Mouse (Mus musculus): ENCODE measurements around the gene Plk5. TPM values are rescaled to one million over a fixed set of nuclear protein-coding genes. Genes with fewer than 3 reads are reported as not detected.

Gene Plk5
- 0.04 TPM in 1 of 2 replicates, not detected in the other for polyA plus RNA-seq (2012; rRNA removed)

DNA sequence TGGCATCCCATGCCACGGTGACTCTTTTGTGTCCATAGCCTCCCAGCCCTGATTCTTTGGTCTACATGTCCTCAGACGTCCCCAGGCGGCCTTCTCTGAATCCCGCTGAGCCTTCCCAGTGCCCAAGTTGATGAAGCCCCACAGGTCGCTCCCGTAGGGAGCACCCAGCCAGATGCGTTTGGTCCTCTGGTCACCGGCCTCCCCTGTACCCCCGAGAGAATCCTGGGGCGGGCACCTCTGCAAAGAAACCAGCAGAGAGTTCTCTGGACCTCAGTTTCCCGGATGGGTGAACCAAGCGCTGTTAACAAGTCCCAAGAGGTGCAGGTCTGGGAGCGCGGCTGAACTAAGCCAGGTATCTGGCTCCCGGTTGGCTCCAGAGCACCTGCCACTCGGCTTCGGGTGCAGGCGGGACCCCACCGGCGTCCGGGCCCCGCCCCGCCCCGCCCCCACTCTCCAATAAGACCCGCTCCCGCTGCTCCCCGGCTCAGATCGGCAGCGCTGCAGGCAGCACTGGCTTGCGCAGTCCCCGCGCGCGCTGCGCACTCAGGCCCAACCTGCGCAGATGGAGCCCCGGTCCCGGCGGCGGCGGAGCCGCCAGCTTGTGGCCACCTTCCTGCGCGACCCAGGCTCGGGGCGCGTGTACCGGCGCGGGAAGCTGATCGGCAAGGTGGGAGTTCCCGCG, at the start of gene Plk5:
TSS of gene Plk5 (plus strand) at position 459 of the 682 bp plus-strand sequence.
- 2% methylated on average over 50 of the region's 53 CpGs for WGBS
- Histone ChIP-seq H3K27me3 (ENCODE audit: control insufficient read depth, insufficient read depth, low read length) (peaks cover 15% of the 10 kb centered on the region), H3K4me1 (ENCODE audit: control insufficient read depth, insufficient read depth, insufficient read length) (no peaks in the 10 kb centered on the region; the same call in 1 of the 2 replicates), H3K36me3 (ENCODE audit: control insufficient read depth, insufficient read depth, low read length) (no peaks in the 10 kb centered on the region), H3K4me3 (ENCODE audit: extremely low read depth, insufficient read depth, insufficient read length) (no peak within 1 kb of the TSS), H3K27ac (ENCODE audit: insufficient read depth, low read length) (no peak within 1 kb of the TSS)
- TF ChIP-seq CTCF (IDR thresholded peaks at IDR 0.05; ENCODE audit: extremely low read depth, insufficient read depth, insufficient read length, insufficient replicate concordance) (no peak), POLR2A (IDR thresholded peaks at IDR 0.05; ENCODE audit: low read depth, low read length) (no peak)
- DNase-seq (ENCODE audit: low read depth in 1 of 2, low spot score in 2 of 2), result no peak

- no peaks in the 10 kb centered on the region; the same call in 1 of the 2 replicates for H3K27me3 ChIP-seq (ENCODE audit: control insufficient read depth, insufficient read depth, low read length)
- H3K4me1 ChIP-seq (ENCODE audit: control insufficient read depth, insufficient read depth, insufficient read length), result peaks cover 17% of the 10 kb centered on the region
- H3K4me3 ChIP-seq (ENCODE audit: extremely low read depth, insufficient read depth, insufficient read length), result no peak overlapping the region
- 89% methylated on average over 16 of the region's 16 CpGs for WGBS
- TF ChIP-seq POLR2A (IDR thresholded peaks at IDR 0.05; ENCODE audit: low read depth, low read length) (no peak), CTCF (IDR thresholded peaks at IDR 0.05; ENCODE audit: extremely low read depth, insufficient read depth, insufficient read length, insufficient replicate concordance) (no peak)
- no peak for DNase-seq (ENCODE audit: low read depth in 1 of 2, low spot score in 2 of 2)
- no peaks in the 10 kb centered on the region for H3K36me3 ChIP-seq (ENCODE audit: control insufficient read depth, insufficient read depth, low read length)
- H3K27ac ChIP-seq (ENCODE audit: insufficient read depth, low read length), result no peak overlapping the region
Measured at GRCm38 (mm10) chr10:80311560-80311959, 44.7 kb upstream of the Plk5 start.

DNA sequence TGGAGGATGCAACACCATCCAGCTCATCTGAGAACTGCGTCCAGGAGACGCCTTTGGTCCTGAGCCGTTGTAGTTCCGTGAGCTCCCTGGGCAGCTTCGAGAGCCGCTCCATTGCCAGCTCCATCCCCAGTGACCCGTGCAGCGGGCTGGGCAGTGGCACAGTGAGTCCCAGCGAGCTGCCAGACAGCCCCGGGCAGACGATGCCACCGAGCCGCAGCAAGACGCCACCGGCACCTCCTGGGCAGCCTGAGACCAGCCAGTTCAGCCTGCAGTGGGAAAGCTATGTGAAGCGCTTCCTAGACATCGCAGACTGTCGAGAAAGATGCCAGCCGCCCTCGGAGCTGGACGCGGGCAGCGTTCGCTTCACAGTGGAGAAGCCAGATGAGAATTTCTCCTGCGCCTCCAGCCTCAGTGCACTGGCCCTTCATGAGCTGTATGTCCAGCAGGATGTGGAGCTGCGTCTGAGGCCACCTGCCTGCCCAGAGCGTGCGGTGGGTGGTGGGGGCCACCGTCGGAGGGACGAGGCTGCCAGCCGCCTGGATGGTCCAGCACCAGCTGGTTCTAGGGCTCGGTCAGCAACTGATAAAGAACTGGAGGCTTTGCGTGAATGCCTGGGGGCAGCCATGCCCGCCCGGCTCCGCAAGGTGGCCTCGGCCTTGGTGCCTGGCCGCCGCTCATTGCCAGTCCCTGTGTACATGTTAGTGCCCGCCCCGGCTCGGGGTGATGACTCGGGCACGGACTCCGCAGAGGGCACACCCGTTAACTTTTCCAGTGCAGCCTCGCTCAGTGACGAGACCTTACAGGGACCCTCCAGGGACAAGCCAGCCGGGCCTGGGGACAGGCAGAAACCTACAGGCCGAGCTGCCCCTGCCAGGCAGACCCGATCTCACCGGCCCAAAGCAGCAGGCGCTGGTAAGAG, 43.4 kb upstream of the Plk5 start:
- peak overlapping the region; percentile 95 for H3K27ac ChIP-seq (ENCODE audit: insufficient read depth, low read length)
- no peaks in the 10 kb centered on the region; the same call in 1 of the 2 replicates for H3K27me3 ChIP-seq (ENCODE audit: control insufficient read depth, insufficient read depth, low read length)
- TF ChIP-seq CTCF (IDR thresholded peaks at IDR 0.05; ENCODE audit: extremely low read depth, insufficient read depth, insufficient read length, insufficient replicate concordance), result no peak
- TF ChIP-seq POLR2A (IDR thresholded peaks at IDR 0.05; ENCODE audit: low read depth, low read length), result no peak
- no peak for DNase-seq (ENCODE audit: low read depth in 1 of 2, low spot score in 2 of 2)
- H3K36me3 ChIP-seq (ENCODE audit: control insufficient read depth, insufficient read depth, low read length), result peaks cover 2% of the 10 kb centered on the region
- 80% methylated on average over 54 of the region's 54 CpGs for WGBS
- H3K4me3 ChIP-seq (ENCODE audit: extremely low read depth, insufficient read depth, insufficient read length), result peak overlapping the region; percentile 42; the same call in 1 of the 2 replicates
- H3K4me1 ChIP-seq (ENCODE audit: control insufficient read depth, insufficient read depth, insufficient read length), result peaks cover 17% of the 10 kb centered on the region

- WGBS, result 9% methylated on average over 20 of the region's 20 CpGs
- DNase-seq (ENCODE audit: low read depth in 1 of 2, low spot score in 2 of 2), result peak in 1 of 2 experiments; percentile 62
- peaks cover 9% of the 10 kb centered on the region for H3K36me3 ChIP-seq (ENCODE audit: control insufficient read depth, insufficient read depth, low read length)
- peak overlapping the region; percentile 95 for H3K27ac ChIP-seq (ENCODE audit: insufficient read depth, low read length)
- no peaks in the 10 kb centered on the region; the same call in 1 of the 2 replicates for H3K27me3 ChIP-seq (ENCODE audit: control insufficient read depth, insufficient read depth, low read length)
- peak overlapping the region; percentile 42 for H3K4me3 ChIP-seq (ENCODE audit: extremely low read depth, insufficient read depth, insufficient read length)
- no peak for TF ChIP-seq POLR2A (IDR thresholded peaks at IDR 0.05; ENCODE audit: low read depth, low read length)
- no peak for TF ChIP-seq CTCF (IDR thresholded peaks at IDR 0.05; ENCODE audit: extremely low read depth, insufficient read depth, insufficient read length, insufficient replicate concordance)
- H3K4me1 ChIP-seq (ENCODE audit: control insufficient read depth, insufficient read depth, insufficient read length), result peaks cover 17% of the 10 kb centered on the region
Measured at GRCm38 (mm10) chr10:80313627-80314201, 42.5 kb upstream of the Plk5 start.

GRCm38 (mm10) chr10:80314494-80315001, 41.7 kb upstream of the Plk5 start:
- WGBS, result 79% methylated on average over 16 of the region's 16 CpGs
- H3K36me3 ChIP-seq (ENCODE audit: control insufficient read depth, insufficient read depth, low read length), result peaks cover 13% of the 10 kb centered on the region
- H3K4me3 ChIP-seq (ENCODE audit: extremely low read depth, insufficient read depth, insufficient read length), result no peak overlapping the region

DNA sequence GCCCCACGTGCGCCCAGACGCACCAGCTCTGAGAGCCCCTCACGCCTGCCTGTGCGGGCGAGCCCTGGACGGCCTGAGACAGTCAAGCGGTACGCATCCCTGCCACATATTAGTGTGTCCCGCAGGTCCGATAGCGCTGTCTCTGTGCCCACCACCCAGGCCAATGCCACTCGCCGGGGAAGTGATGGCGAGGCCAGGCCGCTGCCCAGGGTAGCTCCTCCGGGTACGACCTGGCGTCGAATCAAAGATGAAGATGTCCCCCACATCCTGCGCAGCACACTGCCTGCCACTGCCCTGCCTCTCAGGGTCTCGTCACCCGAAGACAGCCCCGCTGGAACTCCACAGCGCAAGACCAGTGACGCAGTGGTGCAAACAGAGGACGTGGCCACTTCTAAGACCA, 40.9 kb upstream of the Plk5 start:
- no peak for TF ChIP-seq POLR2A (IDR thresholded peaks at IDR 0.05; ENCODE audit: low read depth, low read length)
- no peak for TF ChIP-seq CTCF (IDR thresholded peaks at IDR 0.05; ENCODE audit: extremely low read depth, insufficient read depth, insufficient read length, insufficient replicate concordance)
- Histone ChIP-seq H3K36me3 (ENCODE audit: control insufficient read depth, insufficient read depth, low read length) (peaks cover 13% of the 10 kb centered on the region), H3K4me3 (ENCODE audit: extremely low read depth, insufficient read depth, insufficient read length) (no peak overlapping the region), H3K27ac (ENCODE audit: insufficient read depth, low read length) (no peak overlapping the region), H3K27me3 (ENCODE audit: control insufficient read depth, insufficient read depth, low read length) (no peaks in the 10 kb centered on the region; the same call in 1 of the 2 replicates), H3K4me1 (ENCODE audit: control insufficient read depth, insufficient read depth, insufficient read length) (peaks cover 25% of the 10 kb centered on the region)
- no peak for DNase-seq (ENCODE audit: low read depth in 1 of 2, low spot score in 2 of 2)
- 63% methylated on average over 27 of the region's 27 CpGs for WGBS

More at GRCm38 (mm10) chr10:80314494-80315001, 41.7 kb upstream of the Plk5 start:
- H3K27ac ChIP-seq (ENCODE audit: insufficient read depth, low read length), result no peak overlapping the region
- DNase-seq (ENCODE audit: low read depth in 1 of 2, low spot score in 2 of 2), result no peak
- no peaks in the 10 kb centered on the region; the same call in 1 of the 2 replicates for H3K27me3 ChIP-seq (ENCODE audit: control insufficient read depth, insufficient read depth, low read length)
- H3K4me1 ChIP-seq (ENCODE audit: control insufficient read depth, insufficient read depth, insufficient read length), result peaks cover 24% of the 10 kb centered on the region
- no peak for TF ChIP-seq POLR2A (IDR thresholded peaks at IDR 0.05; ENCODE audit: low read depth, low read length)
- no peak for TF ChIP-seq CTCF (IDR thresholded peaks at IDR 0.05; ENCODE audit: extremely low read depth, insufficient read depth, insufficient read length, insufficient replicate concordance)
